Mouse (Mus musculus) cerebellum, postnatal 10 days (tissue): ENCODE results near the gene Atp8a1.

Experiments used
- DNase-seq, 2 experiments: peaks; one replicate each; pipeline ENCODE4 v3.0.0; 2021; ENCODE audit warnings: mixed read lengths in 2 of 2

Gene Atp8a1

DNA sequence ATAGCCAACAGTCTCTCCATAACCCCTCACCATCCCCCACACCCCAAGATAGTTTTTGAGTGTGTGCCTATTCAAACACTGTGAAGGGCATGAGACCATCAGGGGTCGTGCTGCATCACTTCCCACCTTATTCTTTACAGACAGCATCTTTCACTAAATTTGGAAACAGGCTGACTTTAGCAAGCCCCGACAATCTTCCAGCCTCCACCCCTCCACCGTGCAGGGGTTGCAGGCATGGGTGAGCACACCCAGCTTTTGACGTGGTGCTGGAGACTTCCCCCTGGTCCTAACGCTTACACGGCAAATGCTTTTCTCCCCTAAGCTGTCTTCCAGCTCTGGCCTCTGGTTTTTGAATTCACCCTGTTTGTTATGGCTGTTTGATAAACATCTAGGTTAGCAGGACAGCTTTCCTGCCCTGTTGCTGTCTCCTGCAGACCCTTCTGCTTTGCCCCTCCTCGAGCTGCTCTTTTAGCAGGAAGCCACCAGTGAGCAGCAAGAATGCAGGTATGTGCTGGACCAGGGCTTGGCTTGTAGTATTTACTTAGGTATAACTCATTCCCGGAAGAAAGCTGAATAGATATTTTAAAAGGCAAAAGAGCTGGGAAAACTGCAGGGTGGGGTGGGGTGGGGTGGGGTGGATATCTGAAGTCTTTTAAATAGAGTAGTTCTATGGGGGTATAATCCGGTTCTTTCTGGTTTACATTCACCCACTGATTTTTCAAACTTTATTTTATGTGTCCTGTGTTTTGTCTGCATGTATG, 218.9 kb downstream of the Atp8a1 start:
- no peak for DNase-seq

- no peak for DNase-seq
Observed at GRCm38 (mm10) chr5:67621230-67621629, 226.0 kb downstream of the Atp8a1 start.

- DNase-seq = no peak
Observed at GRCm38 (mm10) chr5:67609520-67609837, 237.8 kb downstream of the Atp8a1 start.

DNA sequence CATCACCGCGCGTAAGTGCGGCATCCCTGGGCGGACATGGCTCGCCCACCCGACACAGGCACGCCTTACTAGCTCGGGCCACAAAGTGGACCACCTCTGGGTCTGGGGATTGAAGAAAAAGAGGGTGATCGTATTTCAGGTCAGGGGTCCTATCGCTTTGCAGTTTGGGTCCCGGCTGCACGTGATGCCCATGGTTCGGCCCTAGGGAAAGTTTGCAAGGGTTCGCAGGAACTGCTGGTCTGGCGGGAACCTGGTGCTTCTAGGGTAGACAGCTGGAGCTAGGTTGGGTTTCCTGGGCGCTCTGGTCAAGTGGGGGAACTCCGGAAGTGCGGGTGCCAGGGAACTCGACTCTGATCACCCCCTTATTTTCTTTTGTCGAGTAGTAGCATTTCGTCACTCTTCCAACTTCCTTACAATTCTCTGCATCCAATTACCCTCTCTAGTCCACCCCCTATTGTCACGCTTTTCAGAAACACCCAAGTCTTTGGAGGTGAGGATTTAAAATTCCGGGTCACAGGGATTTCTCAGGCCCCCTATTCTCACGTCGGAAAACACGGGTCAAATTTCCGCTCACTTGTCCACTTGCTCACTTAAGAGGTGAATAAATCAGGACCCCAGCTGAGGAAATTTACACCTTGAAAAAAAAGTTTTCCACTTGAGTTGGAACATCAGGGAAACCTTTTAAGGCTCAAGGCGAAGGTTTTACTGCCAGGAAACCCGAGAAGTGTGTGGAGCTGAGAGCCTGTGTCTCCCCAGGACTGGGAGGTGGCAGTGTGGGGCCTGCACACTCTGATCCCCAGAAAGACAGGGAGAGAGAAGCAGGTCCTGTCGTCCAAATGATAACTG, 238.3 kb downstream of the Atp8a1 start:
- no peak for DNase-seq

GRCm38 (mm10) chr5:67607804-67608673, 239.2 kb downstream of the Atp8a1 start, which contains the start of gene Shisa3:
Gene Shisa3 (plus strand): TSS chr5:67607882.
- DNase-seq = peak; percentile 38 to 52

- peak; percentile 29 to 55 for DNase-seq
Observed at GRCm38 (mm10) chr5:67606916-67607803, 240.1 kb downstream of the Atp8a1 start.

DNA sequence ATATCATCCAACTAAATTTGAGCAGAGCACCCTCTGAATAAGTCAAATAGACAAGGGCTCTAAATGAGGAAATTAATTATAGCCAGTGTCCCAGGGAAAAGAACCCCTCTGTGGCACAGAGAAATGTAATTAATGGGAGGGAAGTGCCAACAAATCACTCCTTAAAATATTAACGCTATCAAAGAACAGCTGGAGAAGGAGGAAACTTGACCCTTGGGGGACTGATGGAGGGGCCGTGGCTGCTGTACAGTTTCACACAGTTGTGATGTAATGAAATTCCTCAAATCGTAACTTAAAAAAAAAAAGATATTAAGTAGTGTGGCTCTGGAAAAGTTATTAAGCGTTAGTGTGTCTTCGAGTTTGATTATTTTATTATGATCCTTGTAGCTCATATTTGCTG, 241.3 kb downstream of the Atp8a1 start:
- peak in 1 of 2 experiments; percentile 12 for DNase-seq

DNA sequence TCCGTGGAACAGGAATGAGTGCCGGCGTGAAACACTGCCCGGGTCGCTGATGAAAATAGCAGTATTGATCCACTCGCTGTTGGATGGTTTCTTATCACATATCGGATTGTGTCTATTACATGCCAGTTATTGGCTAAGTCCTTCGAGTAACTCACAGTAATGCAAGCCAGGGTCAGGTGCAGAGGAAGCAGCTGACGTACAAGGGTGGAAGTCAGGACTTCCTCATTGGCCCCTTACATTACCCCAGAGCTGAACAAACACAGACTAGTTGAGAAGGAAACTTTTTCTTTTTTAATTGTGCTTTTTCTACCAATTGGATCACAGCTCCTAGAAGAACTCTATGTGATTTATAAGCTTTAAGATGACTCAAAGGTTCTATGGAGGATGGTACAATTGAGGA, 247.3 kb downstream of the Atp8a1 start:
- no peak for DNase-seq

- DNase-seq = no peak
Observed at GRCm38 (mm10) chr5:67595629-67596028, 251.6 kb downstream of the Atp8a1 start.

DNA sequence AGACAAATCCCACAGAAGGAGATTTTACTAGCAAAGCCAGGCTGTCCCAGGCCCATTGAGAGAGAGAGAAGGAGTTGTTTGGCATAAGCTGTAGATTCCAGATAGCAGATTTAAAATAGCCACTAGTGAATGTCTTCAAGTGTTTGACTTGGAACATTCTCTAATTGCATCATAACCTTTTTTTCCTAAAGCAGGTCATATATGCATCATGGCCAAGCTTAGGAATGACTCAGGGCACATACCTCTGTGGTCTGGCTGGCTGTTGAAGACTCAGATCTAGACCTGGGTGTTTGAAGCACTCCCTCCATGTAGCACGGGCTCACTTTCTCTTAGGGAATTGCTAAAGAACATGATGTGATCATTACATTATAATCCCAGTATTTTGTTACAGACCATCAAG, 252.2 kb downstream of the Atp8a1 start:
- no peak for DNase-seq

- DNase-seq = peak; percentile 12 to 28
Observed at GRCm38 (mm10) chr5:67579725-67580633, 267.3 kb downstream of the Atp8a1 start.

GRCm38 (mm10) chr5:67575705-67576104, 271.5 kb downstream of the Atp8a1 start:
- DNase-seq = no peak

DNA sequence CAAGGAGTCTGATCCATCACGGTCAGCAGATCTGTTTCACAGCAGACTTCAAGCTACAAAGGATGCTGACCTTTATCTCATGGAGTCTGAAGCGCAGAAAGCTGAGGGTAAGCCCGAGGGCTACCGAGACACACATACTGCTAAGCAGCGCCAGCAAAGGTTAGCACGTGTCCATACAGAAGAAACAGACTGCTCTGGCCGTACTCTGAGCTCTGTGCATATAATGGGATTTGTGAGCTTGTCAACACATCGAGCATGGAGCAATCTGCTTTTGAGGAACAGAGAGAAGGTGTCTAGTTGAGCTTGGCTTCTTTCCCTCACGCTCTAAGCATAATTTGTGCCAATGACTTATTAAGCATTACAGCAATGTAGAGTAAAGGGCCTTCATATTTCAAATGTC, 273.2 kb downstream of the Atp8a1 start:
- no peak for DNase-seq

- DNase-seq = no peak
Observed at GRCm38 (mm10) chr5:67572552-67573155, 274.6 kb downstream of the Atp8a1 start.
